Mouse (Mus musculus): Measurements from ENCODE around the gene Olfr624. TPM values are rescaled to one million over a fixed set of nuclear protein-coding genes. Genes with fewer than 3 reads are reported as not detected.
"Not testable (repeated sequence)": the region's sequence is repeated elsewhere in the genome, so short reads cannot be mapped to it uniquely, and the experiment has no call there.

Olfr624 gene
- total RNA-seq (2021), result not detected

GRCm38 (mm10) chr7:103671091-103671490, at the start of gene Olfr624:
Gene Olfr624 (minus strand): TSS chr7:103671191.
- intact Hi-C loops (cut with DNase I), result no loop called here
- DNase-seq, result no peak

DNA sequence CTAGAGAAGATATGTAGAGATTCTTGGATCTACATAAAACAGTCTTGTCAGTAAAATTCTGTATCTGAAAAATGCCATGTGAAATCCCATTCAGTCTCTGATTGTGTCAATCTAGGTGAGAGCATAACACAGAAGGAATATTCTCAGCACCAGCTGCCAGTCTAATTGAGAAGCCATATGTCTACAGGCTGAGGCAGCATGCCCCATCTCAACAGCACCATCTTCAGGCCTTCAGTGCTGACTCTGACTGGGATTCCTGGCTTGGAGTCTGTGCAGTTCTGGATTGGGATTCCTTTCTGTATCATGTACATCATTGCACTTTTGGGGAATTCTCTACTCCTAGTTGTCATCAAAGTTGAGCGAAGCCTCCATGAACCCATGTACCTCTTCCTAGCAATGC, 45.4 kb upstream of the Olfr624 start:
- intact Hi-C loops (cut with DNase I); DNase-seq: not testable (repeated sequence)

DNA sequence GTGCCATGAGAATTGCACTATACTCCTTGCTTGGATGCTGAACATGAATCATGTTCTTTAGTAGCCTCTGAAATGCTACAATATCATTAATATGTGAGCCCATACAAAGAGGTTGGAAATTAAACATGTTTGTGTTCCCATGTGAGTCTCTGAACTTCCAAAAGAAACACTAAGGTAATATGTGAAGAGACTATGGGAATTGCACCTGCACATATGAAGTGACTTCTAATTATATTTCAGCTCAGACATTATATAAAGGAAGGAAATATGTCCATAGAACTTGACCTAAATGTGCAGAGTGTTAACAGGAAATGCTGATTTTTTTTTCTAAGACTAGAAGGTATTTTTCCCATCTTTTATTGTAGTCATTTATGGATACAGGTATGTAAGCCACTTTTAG, 43.4 kb upstream of the Olfr624 start, which contains the start of gene Olfr243:
Gene Olfr243 (plus strand): TSS at position 301 of the 400 bp plus-strand sequence.
- DNase-seq, result no peak
- intact Hi-C loops (cut with DNase I), result no loop called here

- intact Hi-C loops (cut with DNase I), result no loop called here
- DNase-seq, result peak in 1 of 2 experiments; percentile 1
Observed at GRCm38 (mm10) chr7:103712024-103712423, 41.0 kb upstream of the Olfr624 start.

DNA sequence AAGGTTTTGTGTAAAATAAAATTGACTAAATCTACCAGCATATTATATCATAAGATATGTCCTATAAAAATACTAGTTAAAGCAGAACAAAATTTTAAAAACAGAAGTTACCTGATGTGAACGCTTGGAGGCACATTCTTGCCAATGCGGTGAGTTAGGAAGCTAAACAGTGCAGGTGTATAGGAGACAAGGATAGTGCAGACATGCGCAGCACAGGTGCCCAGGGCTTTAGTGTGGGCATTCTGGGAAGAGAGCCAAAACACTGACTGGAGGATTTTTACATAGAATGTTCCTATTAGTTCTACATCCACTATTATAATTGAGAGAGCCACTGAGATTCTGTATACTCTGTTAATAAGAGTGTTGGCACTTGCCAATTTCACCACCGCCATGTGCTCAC, 28.5 kb upstream of the Olfr624 start:
- intact Hi-C loops (cut with DNase I), result no loop called here
- DNase-seq, result no peak

- intact Hi-C loops (cut with DNase I), result no loop called here
- DNase-seq, result no peak
Observed at GRCm38 (mm10) chr7:103682420-103682819, 11.4 kb upstream of the Olfr624 start, which contains the start of gene Olfr625-ps1. Gene Olfr625-ps1 (plus strand): TSS chr7:103682720.

DNA sequence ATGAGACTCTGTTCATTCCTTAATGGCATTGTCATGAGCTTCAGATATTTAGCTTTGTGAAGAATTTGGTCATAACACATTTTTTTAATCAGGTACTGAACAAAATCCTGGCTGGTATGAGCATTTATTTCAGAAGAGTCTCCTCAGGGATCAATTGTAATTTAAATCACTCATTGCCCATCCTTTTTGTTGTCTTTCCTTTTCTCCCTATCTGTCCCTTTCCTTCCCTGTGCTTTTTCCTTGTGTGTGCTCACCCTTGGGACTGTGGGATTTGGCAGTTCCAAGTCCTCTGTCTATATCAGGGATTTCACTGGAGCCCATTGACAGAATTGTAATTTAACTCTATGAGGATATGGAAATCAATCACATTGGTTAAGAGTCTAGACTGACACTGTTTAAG, 7.4 kb downstream of the Olfr624 start, which contains the start of gene Olfr623:
Gene Olfr623 (minus strand): TSS at position 101 of the 400 bp plus-strand sequence.
- DNase-seq, result no peak
- intact Hi-C loops (cut with DNase I), result no loop called here

DNA sequence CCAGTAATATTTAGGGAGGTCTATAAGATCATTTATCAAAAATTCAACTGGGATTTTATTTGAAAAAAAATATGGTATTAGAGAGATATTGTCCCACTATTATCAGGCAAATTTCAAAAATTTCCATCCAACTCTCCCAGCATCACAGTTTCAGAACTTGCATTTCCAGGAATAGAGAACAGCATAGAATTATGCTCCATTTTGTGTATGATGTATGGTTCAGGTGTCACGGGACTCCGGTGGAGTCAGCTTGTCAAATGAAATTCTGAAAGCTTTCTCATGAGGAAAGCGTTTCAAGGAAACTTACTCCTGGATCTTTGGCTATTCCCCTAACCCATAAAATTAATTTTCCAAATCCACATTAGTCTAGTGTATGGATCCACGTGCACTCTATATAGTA, 26.9 kb downstream of the Olfr624 start:
- intact Hi-C loops (cut with DNase I), result no loop called here
- DNase-seq, result no peak

DNA sequence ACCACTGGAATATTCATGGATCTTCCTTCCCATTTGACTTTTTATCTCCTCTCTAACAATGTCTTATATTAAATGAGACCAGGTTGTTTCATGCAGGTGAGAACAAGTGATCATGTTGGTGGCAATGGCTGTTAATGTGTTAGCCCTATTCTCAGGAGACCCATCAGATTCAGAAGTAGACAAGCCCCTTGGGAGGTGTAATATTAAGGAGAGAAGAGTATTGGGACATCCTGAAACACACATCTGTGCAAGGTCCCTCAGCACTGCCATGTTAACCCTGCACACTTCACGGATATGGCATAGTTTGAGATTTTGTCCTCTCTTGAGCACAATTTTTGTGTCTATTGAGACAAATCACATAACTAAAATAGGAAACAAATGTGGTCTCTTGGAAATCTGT, 28.4 kb downstream of the Olfr624 start, which contains the start of gene Olfr622:
Gene Olfr622 (minus strand): TSS at position 101 of the 400 bp plus-strand sequence.
- intact Hi-C loops (cut with DNase I), result no loop called here

GRCm38 (mm10) chr7:103636795-103637194, 34.2 kb downstream of the Olfr624 start:
- intact Hi-C loops (cut with DNase I), result no loop called here

More for the DNA sequence above, 28.4 kb downstream of the Olfr624 start, which contains the start of gene Olfr622:
- DNase-seq, result no peak

More at GRCm38 (mm10) chr7:103636795-103637194, 34.2 kb downstream of the Olfr624 start:
- no peak for DNase-seq

Other genes with a start within 250 kb of the Olfr624 start
- gene Olfr605, start 225.8 kb downstream of the Olfr624 start, total RNA-seq (2021), result not detected
- gene Olfr606, start 222.1 kb downstream of the Olfr624 start, total RNA-seq (2021), result not detected
- gene Olfr607, start 207.0 kb downstream of the Olfr624 start, total RNA-seq (2021), result not detected
- gene Olfr608, start 201.3 kb downstream of the Olfr624 start, total RNA-seq (2021), result not detected
- not detected for gene Olfr609, start 173.1 kb downstream of the Olfr624 start, total RNA-seq (2021)
- not detected for gene Olfr610, start 159.1 kb downstream of the Olfr624 start, total RNA-seq (2021)
- gene Olfr611, start 150.3 kb downstream of the Olfr624 start, total RNA-seq (2021), result not detected
- gene Olfr612, start 128.5 kb downstream of the Olfr624 start, total RNA-seq (2021), result not detected
- gene Olfr613, start 123.1 kb downstream of the Olfr624 start, total RNA-seq (2021), result not detected
- not detected for gene Olfr615, start 115.1 kb downstream of the Olfr624 start, total RNA-seq (2021)
- not detected for gene Olfr616, start 102.0 kb downstream of the Olfr624 start, total RNA-seq (2021)
- gene Olfr617, start 98.1 kb downstream of the Olfr624 start, total RNA-seq (2021), result not detected
- gene Olfr618, start 81.1 kb downstream of the Olfr624 start, total RNA-seq (2021), result not detected
- not detected for gene Olfr619, start 70.6 kb downstream of the Olfr624 start, total RNA-seq (2021)
- gene Olfr620, start 58.7 kb downstream of the Olfr624 start, total RNA-seq (2021), result not detected
- gene Olfr622, start 28.5 kb downstream of the Olfr624 start, total RNA-seq (2021), result not detected
- gene Olfr623, start 7.5 kb downstream of the Olfr624 start, total RNA-seq (2021), result not detected
- gene Olfr625-ps1, start 11.5 kb upstream of the Olfr624 start, total RNA-seq (2021), result not detected
- gene Olfr243, start 43.5 kb upstream of the Olfr624 start, total RNA-seq (2021), result not detected
- not detected for gene Olfr628, start 59.2 kb upstream of the Olfr624 start, total RNA-seq (2021)
- not detected for gene Olfr629, start 73.8 kb upstream of the Olfr624 start, total RNA-seq (2021)
- gene Olfr630, start 86.1 kb upstream of the Olfr624 start, total RNA-seq (2021), result not detected
- not detected for gene Olfr69, start 100.4 kb upstream of the Olfr624 start, total RNA-seq (2021)
- not detected for gene Olfr68, start 108.5 kb upstream of the Olfr624 start, total RNA-seq (2021)
- gene Olfr67, start 120.6 kb upstream of the Olfr624 start, total RNA-seq (2021), result not detected
- gene Hbb-bt, start 142.8 kb upstream of the Olfr624 start, total RNA-seq (2021), result 1,000 to 10,000 TPM; 1,102 to 1,464 TPM
- over 10,000 TPM in 1 of 2 experiments, 1,000 to 10,000 TPM in 1; 9,168 to 11,645 TPM for gene Hbb-bs, start 156.9 kb upstream of the Olfr624 start, total RNA-seq (2021)
- not detected for gene Hbb-bh2, start 169.3 kb upstream of the Olfr624 start, total RNA-seq (2021)
- gene Hbb-bh1, start 172.0 kb upstream of the Olfr624 start, total RNA-seq (2021), result not detected
- gene Hbb-y, start 182.0 kb upstream of the Olfr624 start, total RNA-seq (2021), result not detected
- not detected for gene Olfr66, start 215.1 kb upstream of the Olfr624 start, total RNA-seq (2021)
- not detected for gene Olfr64, start 223.3 kb upstream of the Olfr624 start, total RNA-seq (2021)
- not detected for gene Olfr65, start 232.3 kb upstream of the Olfr624 start, total RNA-seq (2021)

Measured in heart, postnatal 36 days (tissue).